Mouse (Mus musculus): ENCODE measurements around the gene Olfr1097.

The Olfr1097 gene

GRCm38 (mm10) chr2:86892116-86892515 lies at the start of gene Olfr1097:
Gene Olfr1097 (minus strand): TSS chr2:86892216.
- no peak for DNase-seq

GRCm38 (mm10) chr2:86926557-86926956 lies 34.5 kb upstream of the Olfr1097 start:
- no peak for DNase-seq

- no peak for DNase-seq
These were observed 32.4 kb upstream of the Olfr1097 start, which contains the start of gene Olfr1098 for GRCm38 (mm10) chr2:86924445-86924844. Gene Olfr1098 (minus strand): TSS chr2:86924545.

- no peak for DNase-seq
These were observed 13.6 kb upstream of the Olfr1097 start for GRCm38 (mm10) chr2:86905647-86906046.

GRCm38 (mm10) chr2:86874702-86875101 lies 17.3 kb downstream of the Olfr1097 start, which contains the start of gene Gm13723:
Gene Gm13723 (minus strand): TSS chr2:86874802.
- no peak for DNase-seq

- DNase-seq = no peak
These were observed 40.4 kb downstream of the Olfr1097 start, which contains the start of gene Olfr1095 for GRCm38 (mm10) chr2:86851596-86851995. Gene Olfr1095 (minus strand): TSS chr2:86851696.
